Mouse (Mus musculus) thymus, postnatal 4 days (tissue): ENCODE results near the gene Prrx1.

Experiments used
- DNase-seq: peaks from one replicate; pipeline ENCODE4 v3.0.0; 2021

Prrx1 gene

DNA sequence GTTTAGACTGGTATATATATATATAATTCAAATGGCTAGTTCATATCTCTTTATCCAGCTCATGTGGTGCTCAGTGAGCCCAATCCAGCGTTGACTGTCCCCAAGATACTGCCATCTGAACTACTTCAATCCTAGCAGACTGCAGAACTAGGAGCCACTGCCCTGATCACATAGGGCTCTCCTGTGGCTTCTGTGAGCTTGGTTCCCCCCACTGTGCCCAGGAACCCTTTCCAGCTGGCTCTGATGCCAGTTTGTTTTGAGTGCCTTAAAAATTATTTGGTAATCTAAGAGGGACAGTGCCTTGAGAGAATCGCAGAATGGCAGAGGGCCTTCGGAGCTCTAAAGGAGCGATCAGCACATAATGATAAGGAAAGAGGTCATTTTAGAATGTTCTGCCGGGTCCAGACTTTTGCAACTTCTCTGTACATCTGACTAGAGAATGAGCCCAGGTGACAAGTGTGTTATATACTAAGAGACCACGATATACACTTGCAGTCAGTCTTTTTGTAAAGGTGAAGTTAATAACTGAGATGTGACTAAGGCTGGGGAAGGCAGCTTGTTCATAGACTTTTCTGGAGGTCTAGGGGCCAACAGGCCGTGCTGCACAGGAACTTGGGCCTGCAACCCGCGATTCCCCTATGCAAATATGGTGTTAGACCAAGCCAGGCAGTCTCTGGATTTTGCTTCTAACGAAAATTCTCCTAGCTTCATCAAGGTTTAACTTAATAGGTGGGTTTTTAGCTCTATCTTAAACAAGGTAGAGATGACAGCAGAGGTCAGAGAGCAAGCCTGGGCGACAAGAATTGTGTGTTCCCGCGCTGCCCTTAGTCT lies 2.3 kb downstream of the Prrx1 start:
- no peak for DNase-seq

- no peak for DNase-seq
Observed at GRCm38 (mm10) chr1:163310023-163310754, 3.3 kb downstream of the Prrx1 start.

GRCm38 (mm10) chr1:163309466-163309865 lies 4.0 kb downstream of the Prrx1 start:
- DNase-seq = no peak

- peak; percentile 8 for DNase-seq
Observed at GRCm38 (mm10) chr1:163308631-163309030, 4.9 kb downstream of the Prrx1 start.

- DNase-seq = no peak
Observed at GRCm38 (mm10) chr1:163307706-163308105, 5.8 kb downstream of the Prrx1 start.

- DNase-seq = no peak
Observed at GRCm38 (mm10) chr1:163305956-163306355, 7.6 kb downstream of the Prrx1 start.

GRCm38 (mm10) chr1:163304837-163305236 lies 8.7 kb downstream of the Prrx1 start:
- DNase-seq = no peak

GRCm38 (mm10) chr1:163302292-163302691 lies 11.2 kb downstream of the Prrx1 start:
- DNase-seq = no peak

DNA sequence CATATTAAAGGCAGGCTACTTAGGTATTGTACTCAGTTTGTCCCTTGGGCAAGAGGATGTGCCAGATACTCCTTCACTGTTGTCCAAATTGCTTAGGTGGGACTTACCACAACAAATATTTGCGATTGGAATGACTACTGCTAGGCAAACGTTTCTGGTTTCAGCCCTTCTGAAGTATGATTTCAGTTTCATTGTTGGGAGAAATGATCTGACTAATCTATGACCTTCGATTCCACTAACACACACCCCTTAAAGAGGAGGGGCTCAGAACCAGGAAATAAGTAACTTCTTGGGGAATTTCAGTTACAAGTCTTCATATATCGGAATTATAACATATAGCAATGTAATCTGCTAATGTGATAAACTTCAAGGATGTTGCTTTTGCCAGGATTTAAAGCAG lies 20.4 kb downstream of the Prrx1 start:
- no peak for DNase-seq

GRCm38 (mm10) chr1:163291925-163292324 lies 21.6 kb downstream of the Prrx1 start:
- no peak for DNase-seq

- DNase-seq = no peak
Observed at GRCm38 (mm10) chr1:163289131-163289530, 24.4 kb downstream of the Prrx1 start.

GRCm38 (mm10) chr1:163285539-163285938 lies 28.0 kb downstream of the Prrx1 start:
- DNase-seq = no peak

- no peak for DNase-seq
Observed at GRCm38 (mm10) chr1:163285136-163285535, 28.4 kb downstream of the Prrx1 start.

GRCm38 (mm10) chr1:163283980-163284635 lies 29.4 kb downstream of the Prrx1 start:
- no peak for DNase-seq

DNA sequence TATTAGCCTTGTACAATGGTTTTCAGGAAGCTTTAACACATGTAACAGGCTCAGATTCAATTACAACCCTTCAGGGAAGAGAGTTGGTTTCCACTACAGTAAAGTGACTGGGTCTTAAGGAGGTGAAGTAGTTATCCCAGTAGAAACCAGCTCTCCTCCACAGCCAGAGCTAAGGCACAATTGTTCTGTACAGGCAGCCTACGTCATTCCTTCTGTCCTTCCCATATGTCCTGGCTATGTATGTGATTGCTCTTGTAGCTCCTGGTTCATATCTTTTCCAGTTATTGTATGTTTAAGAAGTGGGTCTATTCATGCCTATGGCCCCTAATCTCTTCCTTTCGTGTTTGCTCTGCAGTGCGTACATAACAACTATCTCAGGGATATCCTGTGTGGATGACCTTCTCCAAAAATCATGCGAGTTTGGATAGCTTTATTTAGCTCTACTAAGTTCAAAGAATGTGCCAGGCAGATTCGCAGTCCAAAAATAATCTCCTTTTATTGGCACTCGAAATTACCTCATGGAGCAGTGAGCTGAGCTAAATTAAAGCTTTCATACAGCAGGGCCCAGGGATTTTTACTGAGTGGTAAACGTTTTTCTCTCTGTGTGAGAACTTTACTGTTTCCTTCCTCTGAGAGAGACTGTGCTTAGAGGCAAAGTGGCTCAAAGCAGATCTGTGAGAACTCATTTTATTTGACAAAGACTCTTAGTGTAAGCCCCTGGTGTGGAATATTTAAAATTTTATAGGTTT lies 31.9 kb downstream of the Prrx1 start:
- DNase-seq = no peak

- DNase-seq = no peak
Observed at GRCm38 (mm10) chr1:163280842-163281122, 32.7 kb downstream of the Prrx1 start.

DNA sequence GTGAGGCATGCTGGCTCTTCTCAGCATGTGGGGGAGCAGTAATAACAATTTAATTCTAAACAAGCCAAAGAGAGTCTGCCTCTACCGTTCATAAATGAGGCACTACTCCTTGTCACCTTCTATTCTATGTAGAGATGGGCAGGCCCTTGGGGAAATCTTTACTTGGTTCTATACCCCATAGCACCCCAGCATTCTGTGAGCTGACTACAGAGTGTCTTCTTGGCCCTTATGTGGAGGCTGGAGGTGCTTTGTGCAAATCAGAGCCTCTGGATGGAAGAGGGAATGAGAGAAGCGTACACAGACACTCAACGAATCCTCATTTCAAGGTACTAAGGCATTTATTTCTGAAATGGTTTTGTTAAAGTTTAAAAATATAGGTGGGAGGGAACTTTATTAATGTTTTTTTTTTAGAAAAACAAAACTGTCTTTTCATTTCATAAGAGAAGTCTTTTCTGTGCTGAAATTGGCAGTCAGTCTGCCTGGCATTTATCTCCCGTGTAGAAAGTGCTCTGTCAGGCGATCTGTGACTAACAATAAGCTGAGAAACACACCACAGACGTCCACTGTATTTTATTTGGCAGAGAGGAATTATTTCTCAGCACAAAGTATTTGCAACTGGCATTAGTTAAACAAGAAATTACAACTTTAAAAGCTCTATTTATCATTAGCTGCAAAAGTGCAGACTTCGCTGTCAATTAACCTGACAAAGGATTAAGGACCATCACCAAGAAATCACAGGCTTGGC lies 33.2 kb downstream of the Prrx1 start:
- no peak for DNase-seq

DNA sequence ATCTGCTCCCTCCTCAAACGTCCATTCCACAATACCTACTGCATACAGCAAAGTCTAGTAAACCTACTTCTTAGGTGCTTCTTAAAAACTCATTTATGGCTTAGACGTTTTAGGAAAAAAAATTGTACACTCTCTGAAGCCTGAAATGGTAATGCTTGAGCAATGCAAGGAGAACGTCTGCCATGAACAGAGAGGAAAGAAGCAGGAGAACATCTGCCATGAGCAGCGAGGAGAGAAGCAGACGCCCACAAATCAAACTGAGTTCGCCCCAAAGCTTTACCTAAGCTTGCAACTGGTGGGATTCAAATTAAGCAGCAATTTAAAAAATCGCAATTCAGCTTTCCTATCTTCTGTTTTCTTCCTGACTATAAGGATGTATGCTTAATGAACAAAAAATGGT lies 36.4 kb downstream of the Prrx1 start:
- no peak for DNase-seq

DNA sequence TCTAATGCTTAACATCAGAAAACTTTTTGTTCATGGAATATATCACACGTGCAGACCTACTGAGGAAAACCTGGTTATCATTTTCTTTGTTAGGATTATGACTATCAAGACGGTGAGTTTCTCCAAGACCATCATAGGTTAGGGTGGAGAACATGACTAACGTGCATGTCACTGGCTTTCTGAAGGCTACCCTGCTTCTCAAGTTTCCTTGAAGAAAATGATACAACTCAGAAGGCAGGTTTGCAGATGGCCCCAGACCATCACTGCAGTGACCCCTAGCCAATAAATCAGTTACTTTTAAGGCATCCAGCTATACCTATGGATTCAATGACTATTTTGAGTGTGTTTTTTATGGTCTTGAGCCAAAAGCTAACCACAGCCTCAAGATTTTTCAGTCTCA lies 38.6 kb downstream of the Prrx1 start:
- DNase-seq = no peak

DNA sequence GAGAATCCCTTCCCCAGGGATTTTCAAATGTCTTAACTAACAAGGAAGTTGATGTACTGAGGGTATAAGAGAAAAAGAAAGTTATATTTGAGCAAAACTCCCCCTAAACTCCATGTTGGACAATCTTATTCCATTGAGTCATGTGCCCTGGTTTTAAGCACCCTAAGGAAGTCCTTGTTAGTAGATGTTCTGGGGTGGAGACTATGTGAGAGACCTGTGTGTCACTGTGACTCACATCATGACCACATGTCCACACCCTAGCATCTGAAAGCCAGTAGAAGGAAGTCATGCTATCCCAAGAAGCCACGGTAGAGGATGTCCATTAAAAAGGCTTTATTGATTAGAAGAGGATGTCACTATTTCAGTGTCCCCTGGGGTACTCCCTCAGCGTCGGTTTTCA lies 40.4 kb downstream of the Prrx1 start:
- no peak for DNase-seq

DNA sequence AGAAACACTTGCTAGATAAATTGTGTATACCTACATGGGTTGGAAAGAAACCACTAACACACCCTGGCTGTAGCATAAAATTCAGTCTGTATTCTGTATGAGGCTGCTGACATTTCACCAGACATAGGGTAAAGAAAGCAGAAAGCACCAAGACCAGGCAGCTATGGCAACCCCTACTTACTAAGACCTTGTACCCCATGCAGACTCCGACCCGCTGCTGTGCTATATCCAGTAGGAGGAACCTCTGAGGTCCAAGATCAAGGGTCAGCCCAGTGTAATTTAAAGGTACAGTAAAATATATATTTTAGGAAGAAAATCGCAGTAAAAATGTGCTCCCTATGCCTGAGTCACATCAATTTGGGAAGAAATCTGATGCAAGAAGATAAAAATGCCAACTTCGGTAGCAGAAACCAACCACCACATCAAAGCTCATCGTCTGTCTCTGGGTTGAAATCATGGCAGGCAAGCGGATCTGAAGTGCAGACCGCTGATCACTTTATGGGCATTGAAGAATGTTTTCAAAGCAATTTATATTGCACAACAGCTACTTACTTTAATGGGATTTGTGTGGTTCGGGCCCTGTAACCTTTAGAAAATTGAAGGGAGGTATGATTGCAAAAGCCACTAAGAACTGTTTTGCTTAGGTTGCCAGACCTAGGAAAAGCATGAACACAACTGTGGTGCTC lies 46.5 kb downstream of the Prrx1 start:
- no peak for DNase-seq

DNA sequence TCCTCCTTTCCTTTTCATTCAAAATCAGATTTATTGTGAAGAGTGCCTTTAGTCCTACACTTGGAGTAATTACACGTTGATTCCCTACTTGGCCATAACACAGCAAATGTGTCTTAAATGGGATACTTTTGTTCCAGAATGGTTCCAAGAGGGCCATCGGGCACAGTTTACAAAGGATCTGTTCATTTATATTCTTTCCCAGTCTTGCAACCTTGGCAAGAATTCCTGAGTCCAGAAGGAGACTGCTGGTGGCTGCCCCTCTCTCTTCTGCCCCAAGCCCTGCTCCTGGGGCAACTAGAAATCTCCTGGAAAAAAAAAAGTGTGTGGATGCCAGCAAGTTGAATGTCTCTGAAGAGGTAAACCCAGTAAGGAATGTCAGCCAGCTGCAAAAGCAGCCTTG lies 56.2 kb downstream of the Prrx1 start:
- DNase-seq = no peak
